In the genomic region with DNA sequence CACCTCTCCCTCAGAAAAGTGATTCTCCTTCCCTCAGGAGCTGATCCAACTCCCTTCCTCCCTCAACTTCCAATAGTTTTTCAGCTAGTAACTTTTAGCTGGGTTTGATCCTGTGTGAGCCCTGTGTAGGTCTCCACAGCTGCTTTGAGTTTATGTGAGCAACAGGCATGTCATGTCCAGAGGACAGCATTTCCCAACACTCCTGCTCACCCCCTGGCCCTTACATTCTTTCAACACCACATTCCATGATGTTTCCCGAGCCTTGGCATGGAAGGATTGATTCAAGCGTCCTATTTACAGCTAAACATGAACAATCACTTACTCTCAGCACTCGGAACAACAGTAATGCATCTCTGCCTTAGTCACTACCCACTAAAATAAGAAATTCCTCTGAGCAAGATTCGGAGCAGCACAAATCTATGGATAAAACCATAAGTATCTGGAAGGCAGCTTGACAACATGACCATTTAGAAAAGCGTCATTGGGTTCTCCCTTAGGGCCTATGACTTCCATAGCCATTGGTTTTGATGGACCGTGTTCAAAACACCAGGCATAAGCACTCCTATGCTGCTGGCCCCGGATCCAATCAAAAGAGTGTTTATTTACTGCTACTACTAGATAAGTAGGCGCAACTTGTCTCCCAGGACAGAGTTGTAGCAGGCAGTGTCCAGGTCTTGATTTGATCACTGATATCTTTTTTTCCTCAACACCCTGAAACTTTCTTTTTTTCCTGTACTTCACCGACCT, we compare ENCODE assay signal across 13 mouse cellular contexts. TPM values are rescaled to one million over a fixed set of nuclear protein-coding genes. Genes with fewer than 3 reads are reported as not detected.
DNase-seq lines count a peak whose midpoint lies in the region; ATAC-seq and TF ChIP-seq lines count a peak whose summit lies in the region.
"Had no signal": no experiment of that assay in that cellular context is flagged by ENCODE, and none has a peak within 500 bp of the region (broad histone marks: within the 10 kb centered on the region; RNA-seq: fewer than 3 reads in every experiment).

No protein-coding gene starts in this region.

- no peak for TF ChIP-seq CTCF in gastrocnemius, adult 2 months (IDR thresholded peaks at IDR 0.05)

- H3K36me3 ChIP-seq in megakaryocyte, embryonic 14.5 days (replicated peaks; ENCODE audit: low read length): no peaks in the 10 kb centered on the region
- no peaks in the 10 kb centered on the region for H3K36me3 ChIP-seq in intestine, embryonic 16.5 days (ENCODE audit: control insufficient read depth, insufficient read depth, low read length)
- no peaks in the 10 kb centered on the region for H3K36me3 ChIP-seq in stomach, embryonic 14.5 days (ENCODE audit: control insufficient read depth, insufficient read depth, low read length)
- H3K36me3 ChIP-seq: liver, embryonic 13.5 days had no signal

- peak overlapping the region; percentile 25; the same call in 1 of the 2 replicates for H3K27ac ChIP-seq in gastrocnemius, adult 2 months
- no peak overlapping the region for H3K27ac ChIP-seq in intestine, embryonic 16.5 days (ENCODE audit: low read length)
- H3K27ac ChIP-seq in stomach, embryonic 14.5 days (ENCODE audit: low read length): no peak overlapping the region
- H3K27ac ChIP-seq: liver, embryonic 13.5 days had no signal

- H3K4me1 ChIP-seq in megakaryocyte, embryonic 14.5 days: no peaks in the 10 kb centered on the region; the same call in 1 of the 2 replicates
- no peaks in the 10 kb centered on the region for H3K4me1 ChIP-seq in intestine, embryonic 16.5 days (ENCODE audit: control insufficient read depth, insufficient read depth, low read length)
- H3K4me1 ChIP-seq in stomach, embryonic 14.5 days (ENCODE audit: control insufficient read depth, insufficient read depth, low read length): 0 out of 2 replicates have a peak, but pooled peaks cover 2% of the 10 kb centered on the region
- H3K4me1 ChIP-seq: liver, embryonic 13.5 days had no signal

- H3K4me2 ChIP-seq in intestine, embryonic 16.5 days (ENCODE audit: low read depth, low read length): 0 out of 2 replicates have a peak overlapping the region, but pooled peaks have one; percentile 26
- peak overlapping the region; percentile 17; the same call in 1 of the 2 replicates for H3K4me2 ChIP-seq in stomach, embryonic 14.5 days (replicated peaks; ENCODE audit: low read depth, low read length)
- H3K4me2 ChIP-seq: liver, embryonic 13.5 days had no signal

- DNase-seq in gastrocnemius, adult 2 months: no peak
- DNase-seq in gastrocnemius, postnatal 36 days: no peak
- DNase-seq in cerebellum, adult 9-10 months: no peak
- no peak for DNase-seq in spleen, postnatal 14 days (ENCODE audit: low spot score in 2 of 2)

- H3K9ac ChIP-seq in intestine, embryonic 16.5 days (ENCODE audit: low read depth, low read length): no peak overlapping the region
- H3K9ac ChIP-seq in stomach, embryonic 14.5 days (replicated peaks; ENCODE audit: low read depth, low read length): no peak overlapping the region
- H3K9ac ChIP-seq: liver, embryonic 13.5 days had no signal

- intact Hi-C loops in gastrocnemius, adult 2 months (cut with DNase I): loop anchor here (2.0 to 5.0 kb wide), 3 partner anchors 234 to 821 kb away; partner anchors contain the start of gene Zyx
- intact Hi-C loops in gastrocnemius, postnatal 36 days (cut with DNase I): loop anchor here (2.0 to 5.0 kb wide), 3 partner anchors 234 to 821 kb away; partner anchors contain the start of gene Zyx

- H3K27me3 ChIP-seq in megakaryocyte, embryonic 14.5 days (replicated peaks): peaks cover 3% of the 10 kb centered on the region
- no peaks in the 10 kb centered on the region for H3K27me3 ChIP-seq in intestine, embryonic 16.5 days (replicated peaks; ENCODE audit: control insufficient read depth, insufficient read depth, low read length)
- no peaks in the 10 kb centered on the region for H3K27me3 ChIP-seq in stomach, embryonic 14.5 days (ENCODE audit: control insufficient read depth, insufficient read depth, low read length)
- H3K27me3 ChIP-seq: liver, embryonic 13.5 days had no signal

- peak overlapping the region; percentile 63 for H3K4me3 ChIP-seq in gastrocnemius, adult 2 months
- H3K4me3 ChIP-seq in megakaryocyte, embryonic 14.5 days (replicated peaks): peak overlapping the region; percentile 40
- H3K4me3 ChIP-seq in intestine, embryonic 16.5 days (ENCODE audit: low read length): no peak overlapping the region
- H3K4me3 ChIP-seq in stomach, embryonic 14.5 days (ENCODE audit: low read depth, low read length): no peak overlapping the region
- H3K4me3 ChIP-seq: liver, embryonic 13.5 days had no signal

- ATAC-seq in megakaryocyte, adult 5-6 weeks (ENCODE audit: poor library complexity, severe bottlenecking): no peak
- no peak for ATAC-seq in intestine, embryonic 16.5 days
- ATAC-seq in stomach, embryonic 14.5 days (ENCODE audit: insufficient number of reproducible peaks, insufficient read depth, low FRiP score, low read depth): no peak

- WGBS in intestine, embryonic 16.5 days: 53% methylated on average over 9 of the region's 9 CpGs
- WGBS in stomach, embryonic 14.5 days: 51% methylated on average over 9 of the region's 9 CpGs

- H3K9me3 ChIP-seq in megakaryocyte, embryonic 14.5 days: no peaks in the 10 kb centered on the region
- no peaks in the 10 kb centered on the region for H3K9me3 ChIP-seq in intestine, embryonic 16.5 days (ENCODE audit: control insufficient read depth, low read length)
- no peaks in the 10 kb centered on the region for H3K9me3 ChIP-seq in stomach, embryonic 14.5 days (ENCODE audit: control insufficient read depth, low read depth, low read length)
- H3K9me3 ChIP-seq: liver, embryonic 13.5 days had no signal

RNA-seq across cellular contexts. Expression of gene Tcaf3, which starts 14.6 kb away (rescaled TPM):
- not detected for total RNA-seq in gastrocnemius, adult 2 months (2021)
- not detected for total RNA-seq in gastrocnemius, postnatal 36 days (2021)
- polyA plus RNA-seq in megakaryocyte, embryonic 14.5 days (2012; ENCODE audit: insufficient read depth, low replicate concordance): not detected in 2 replicates
- total RNA-seq in megakaryocyte, adult 5-6 weeks (2015): not detected in 2 replicates
- total RNA-seq in megakaryocyte, adult 5-6 weeks (2017): not detected in 2 replicates
- polyA plus RNA-seq in intestine, embryonic 16.5 days (2015; fragmentation: Nextera tagmentation; extraction: Ambion mirVana): not detected in 2 replicates
- not detected in 2 replicates for polyA plus RNA-seq in stomach, embryonic 14.5 days (2014; fragmentation: Nextera tagmentation; extraction: Ambion mirVana)
- total RNA-seq: adrenal gland, postnatal 36 days; common myeloid progenitor, adult 5-6 weeks; hematopoietic stem cell, adult 5-6 weeks; neutrophil, adult 5-6 weeks had no signal
- polyA plus RNA-seq: liver, embryonic 13.5 days had no signal

RNA-seq across cellular contexts. Expression of gene Olfr455, which starts 35.5 kb away (rescaled TPM):
- total RNA-seq in gastrocnemius, adult 2 months (2021): not detected
- not detected for total RNA-seq in gastrocnemius, postnatal 36 days (2021)
- polyA plus RNA-seq in megakaryocyte, embryonic 14.5 days (2012; ENCODE audit: insufficient read depth, low replicate concordance): not detected in 2 replicates
- not detected in 2 replicates for total RNA-seq in megakaryocyte, adult 5-6 weeks (2015)
- not detected in 2 replicates for total RNA-seq in megakaryocyte, adult 5-6 weeks (2017)
- polyA plus RNA-seq in intestine, embryonic 16.5 days (2015; fragmentation: Nextera tagmentation; extraction: Ambion mirVana): not detected in 2 replicates
- not detected in 2 replicates for polyA plus RNA-seq in stomach, embryonic 14.5 days (2014; fragmentation: Nextera tagmentation; extraction: Ambion mirVana)
- total RNA-seq: adrenal gland, postnatal 36 days; common myeloid progenitor, adult 5-6 weeks; hematopoietic stem cell, adult 5-6 weeks; neutrophil, adult 5-6 weeks had no signal
- polyA plus RNA-seq: liver, embryonic 13.5 days had no signal

Comparison
In these comparisons a context has a peak if more than half of its experiments do, and no peak if none do; other contexts are left out.
1. H3K4me3 ChIP-seq: peak in gastrocnemius, adult 2 months (single experiment) and megakaryocyte, embryonic 14.5 days (single experiment); none in intestine, embryonic 16.5 days (single experiment) and stomach, embryonic 14.5 days (single experiment).